Mouse (Mus musculus): Measurements from ENCODE around the gene Bap1.

Bap1 gene

DNA sequence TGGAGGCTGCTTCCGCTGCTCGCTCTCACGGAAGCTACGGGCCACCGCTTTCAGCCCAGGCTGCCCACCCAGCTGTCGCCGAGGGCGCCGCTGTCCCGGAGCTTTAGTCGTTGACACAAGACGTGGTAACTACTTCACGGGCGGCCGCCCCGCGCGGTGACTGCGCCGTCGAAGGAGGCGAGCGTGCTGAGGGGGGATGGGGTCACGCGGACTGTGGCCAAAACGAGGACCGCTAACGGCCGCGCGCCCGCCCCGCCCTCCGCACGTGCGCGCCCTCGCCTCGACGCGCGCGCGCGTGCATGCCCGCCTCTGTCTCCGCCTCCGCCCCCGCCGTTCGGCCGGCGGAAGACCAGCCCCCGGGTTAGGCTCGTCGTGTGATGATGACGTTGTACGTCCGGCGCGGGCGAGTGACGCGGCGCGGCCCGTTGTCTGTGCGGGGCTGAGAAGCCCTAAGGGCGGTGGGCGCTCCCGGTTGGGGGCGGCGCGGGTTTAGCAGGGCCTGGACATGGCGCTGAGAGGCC is at the start of gene Bap1, which contains the start of gene Phf7:
Gene Bap1 (plus strand): TSS at position 367 of the 521 bp plus-strand sequence.
Gene Phf7 (minus strand): TSS at position 234 of the 521 bp plus-strand sequence.
- DNase-seq: peak; percentile 95

DNA sequence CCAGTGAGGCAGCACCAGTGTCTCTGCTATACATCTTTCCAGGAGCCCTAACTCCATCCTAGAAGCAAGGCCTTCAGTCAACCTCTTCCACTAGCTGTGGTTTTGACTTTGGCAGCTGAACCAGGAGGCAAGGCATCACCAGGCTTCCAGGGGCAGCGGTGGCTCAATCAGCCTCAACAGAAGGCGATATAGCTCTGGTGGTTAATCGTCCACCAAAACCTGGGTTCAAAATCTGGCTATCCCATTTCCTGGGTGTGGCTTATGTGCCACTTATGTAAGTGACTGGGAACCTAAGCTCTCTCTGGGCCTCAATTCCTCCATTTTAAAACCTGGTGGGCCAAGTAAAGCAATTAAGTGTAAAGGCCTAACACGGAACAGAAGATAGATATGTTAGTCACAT is 46.4 kb upstream of the Bap1 start:
- DNase-seq: no peak

DNA sequence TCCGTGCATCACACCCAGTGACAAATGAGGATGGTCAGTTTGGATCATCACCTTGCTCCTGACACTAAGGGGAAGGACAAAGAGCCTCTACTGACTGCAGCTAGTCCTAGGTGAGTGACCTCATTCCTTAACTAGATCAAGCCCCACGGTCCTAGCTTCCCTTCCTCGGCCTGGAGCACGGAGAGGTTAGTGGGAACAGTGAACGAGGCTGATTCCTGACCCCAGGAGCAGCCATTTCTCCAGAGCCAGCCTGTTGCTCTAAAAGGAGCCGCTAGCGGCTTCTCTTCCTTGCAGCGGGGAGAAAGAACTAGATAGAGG is 46.0 kb upstream of the Bap1 start:
- DNase-seq: no peak

DNA sequence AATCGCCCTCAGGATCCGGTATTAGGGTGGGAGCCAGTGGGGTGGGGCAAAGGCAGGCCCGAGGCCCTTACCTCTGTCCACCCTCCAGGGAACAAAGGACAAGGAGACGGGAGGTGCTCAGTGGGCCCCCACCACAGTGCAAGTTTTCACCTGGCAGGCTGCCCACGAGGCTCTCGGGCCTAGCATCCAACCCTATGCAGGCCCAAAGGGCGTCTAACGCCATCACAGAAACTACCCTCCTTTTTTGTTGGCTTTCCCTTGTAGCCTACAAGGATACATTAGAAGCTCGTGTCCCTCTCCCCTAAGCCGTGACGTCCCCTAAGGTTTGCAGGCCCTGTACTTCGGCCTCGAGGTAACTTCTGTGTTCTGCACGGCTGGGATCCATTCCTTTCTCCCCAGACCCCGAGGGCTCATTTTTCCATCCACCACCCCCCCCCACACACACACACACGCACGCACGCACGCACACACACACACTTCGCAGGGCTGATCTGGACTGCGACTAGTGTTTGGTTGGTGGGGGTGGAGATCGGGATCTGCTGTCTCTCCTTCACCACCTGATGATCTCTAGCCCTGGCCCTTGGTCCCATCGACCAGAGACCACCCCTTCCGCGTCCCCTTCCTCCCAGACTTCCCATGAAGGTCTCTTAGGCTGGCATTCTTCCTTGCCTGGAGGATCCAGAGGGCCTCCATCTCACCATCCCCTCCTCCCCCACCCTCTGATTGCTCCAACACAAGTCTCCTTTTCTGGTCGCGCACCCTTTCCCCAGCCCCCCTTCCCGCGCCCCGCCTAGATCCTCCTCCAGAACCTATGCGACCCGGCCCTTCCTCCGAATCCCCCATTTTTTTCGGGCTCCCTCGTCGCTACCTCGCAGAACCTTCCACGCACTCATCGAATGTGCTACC is 45.4 kb upstream of the Bap1 start:
- peak; percentile 73 for DNase-seq

- DNase-seq: peak; percentile 96
These were observed 44.7 kb upstream of the Bap1 start for GRCm38 (mm10) chr14:31206472-31206981.

- no peak for DNase-seq
These were observed 44.0 kb upstream of the Bap1 start for GRCm38 (mm10) chr14:31207070-31207830.

DNA sequence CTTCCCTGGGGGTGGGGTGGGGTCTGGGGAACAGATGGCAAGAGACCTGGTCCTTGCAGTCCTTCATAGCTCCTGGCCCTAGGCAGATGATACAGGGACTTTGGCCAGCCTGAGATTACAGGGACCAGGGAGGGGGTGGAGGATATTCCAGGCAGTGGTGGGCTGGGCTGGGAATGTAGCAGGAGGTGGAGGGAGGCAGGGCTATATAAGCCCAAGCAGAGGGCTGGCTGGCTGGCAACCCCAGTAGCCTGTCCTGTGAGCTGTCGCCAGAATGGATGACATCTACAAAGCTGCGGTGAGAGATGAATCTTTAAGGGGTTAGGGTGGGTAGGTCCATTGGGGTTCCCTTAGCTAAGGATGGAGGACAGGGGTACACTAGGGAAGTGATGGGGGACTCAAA is 43.2 kb upstream of the Bap1 start, which contains the start of gene Tnnc1:
Gene Tnnc1 (plus strand): TSS at position 229 of the 400 bp plus-strand sequence.
- no peak for DNase-seq

GRCm38 (mm10) chr14:31209133-31209557 is 42.1 kb upstream of the Bap1 start:
- no peak for DNase-seq

DNA sequence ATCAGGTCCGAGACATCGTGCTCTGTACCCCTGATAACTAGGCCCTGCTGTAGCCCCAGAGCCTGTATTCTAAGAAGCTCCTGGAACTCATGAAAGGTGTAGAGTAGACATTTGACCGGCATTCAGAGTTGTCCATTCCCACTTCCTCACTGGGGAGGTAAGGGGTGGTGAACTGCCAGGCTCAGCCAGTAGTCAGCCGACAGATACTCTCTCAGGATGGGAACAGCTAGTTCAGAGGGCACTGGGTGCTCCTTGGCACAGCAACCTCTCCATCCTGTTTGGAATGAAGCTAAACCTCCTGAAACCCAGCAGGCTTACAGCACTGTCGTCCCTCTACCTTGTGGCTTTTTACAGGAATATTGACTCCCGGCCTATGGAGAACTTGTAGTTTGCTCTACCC is 39.4 kb upstream of the Bap1 start:
- no peak for DNase-seq

DNA sequence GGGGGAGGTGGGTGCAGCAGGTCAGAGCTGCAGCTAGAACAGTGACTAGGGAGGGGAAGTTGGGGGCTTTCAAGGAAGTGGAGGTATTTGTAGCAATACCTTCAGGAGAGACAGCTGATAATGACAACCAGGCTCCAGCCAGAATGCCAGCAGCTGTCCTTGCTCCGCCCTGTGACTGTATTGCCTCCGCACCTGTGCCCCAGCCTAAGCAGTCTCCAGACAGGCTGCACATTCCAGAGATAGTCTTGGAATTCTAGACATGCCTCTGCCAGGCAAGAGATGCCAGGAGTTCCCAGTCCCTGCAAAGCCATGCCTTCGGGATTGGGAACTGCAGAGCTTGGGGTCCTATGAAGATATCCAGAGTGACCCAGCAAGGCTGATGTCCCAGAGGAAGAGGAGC is 38.8 kb upstream of the Bap1 start:
- no peak for DNase-seq

DNA sequence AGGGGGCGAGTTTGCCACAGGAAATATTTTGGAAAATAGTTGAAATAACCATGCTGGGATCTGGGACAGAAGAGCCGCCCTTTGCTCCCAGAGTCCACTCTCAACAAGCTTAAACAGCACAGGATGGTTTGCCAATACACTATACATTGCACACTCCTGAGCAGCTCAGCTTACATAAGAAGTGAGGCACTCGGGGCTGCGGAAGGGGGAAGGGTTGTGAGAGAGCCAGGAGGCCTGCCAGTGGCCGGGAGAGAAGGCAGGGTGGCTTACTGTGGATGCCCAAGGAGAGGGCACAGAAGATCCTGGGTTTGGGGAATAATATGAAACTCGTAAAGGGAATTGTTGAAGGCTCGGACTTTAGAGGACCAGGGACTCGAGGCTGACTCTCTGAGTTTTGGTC is 37.4 kb upstream of the Bap1 start:
- no peak for DNase-seq

- no peak for DNase-seq
These were observed 36.6 kb upstream of the Bap1 start for GRCm38 (mm10) chr14:31214684-31215083.

GRCm38 (mm10) chr14:31215157-31216002 is 35.9 kb upstream of the Bap1 start:
- DNase-seq: peak; percentile 75

- DNase-seq: no peak
These were observed 34.4 kb upstream of the Bap1 start, which contains the start of gene Nisch for GRCm38 (mm10) chr14:31216846-31217245. Nisch (minus strand) TSS chr14:31216946.

- DNase-seq: peak; percentile 77
These were observed 33.6 kb upstream of the Bap1 start, which contains the start of gene Sema3g for GRCm38 (mm10) chr14:31217666-31218065. Sema3g (plus strand) TSS chr14:31217860.

DNA sequence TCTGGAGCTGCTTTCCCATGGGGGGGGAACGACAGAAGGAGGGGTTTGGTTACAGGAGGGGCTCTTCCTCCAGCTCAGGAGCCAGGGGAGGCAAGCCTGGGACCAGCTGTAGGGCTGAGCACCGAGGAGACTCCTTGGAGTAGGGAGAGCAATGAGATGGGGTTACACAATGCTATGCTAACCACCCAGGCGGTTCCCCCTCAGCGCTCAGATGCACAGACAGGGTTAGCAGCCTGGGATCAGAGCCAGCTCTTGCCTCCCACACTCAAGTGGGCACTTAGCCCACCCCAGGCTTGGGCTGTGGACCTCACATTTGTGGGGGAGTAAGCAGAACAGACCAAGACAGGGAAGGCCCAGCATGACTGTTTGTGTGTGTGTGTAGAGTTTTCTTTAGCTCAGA is 24.3 kb upstream of the Bap1 start:
- no peak for DNase-seq

- DNase-seq: peak; percentile 34
These were observed 23.0 kb upstream of the Bap1 start for GRCm38 (mm10) chr14:31228234-31228633.

GRCm38 (mm10) chr14:31230442-31230841 is 20.8 kb upstream of the Bap1 start:
- DNase-seq: no peak

DNA sequence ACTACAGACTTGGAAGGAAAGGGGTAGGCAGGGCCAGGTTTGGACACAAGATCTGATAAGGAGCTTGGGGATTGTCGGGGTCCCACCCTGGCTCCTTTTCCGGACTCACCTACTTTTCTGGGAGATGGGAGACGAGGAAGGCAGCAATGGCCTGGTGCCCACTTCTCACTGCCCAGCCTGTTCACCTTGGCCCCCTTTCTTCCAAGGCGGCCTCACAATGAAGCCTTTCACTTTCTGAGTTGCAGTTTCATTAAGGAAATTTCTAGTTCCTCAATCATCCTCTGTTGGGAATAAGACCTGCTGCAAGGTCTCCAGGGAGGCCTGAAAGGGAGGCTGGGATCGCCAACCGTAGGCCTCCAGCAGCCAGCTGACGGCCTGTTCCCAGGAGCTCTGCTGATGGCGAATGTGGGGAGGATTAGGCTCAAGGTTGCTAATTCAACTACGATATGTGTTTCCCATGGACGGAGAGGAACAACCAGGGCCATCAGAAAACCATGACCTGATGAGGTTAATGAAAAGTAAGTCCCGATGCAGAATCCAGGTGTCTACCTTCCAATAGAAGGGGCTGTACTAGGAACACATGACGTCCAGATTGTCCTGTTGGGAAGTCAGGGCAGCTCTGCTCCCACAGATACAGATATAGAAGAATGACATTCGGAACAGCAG is 18.7 kb upstream of the Bap1 start:
- no peak for DNase-seq

GRCm38 (mm10) chr14:31233070-31233995 is 17.9 kb upstream of the Bap1 start:
- DNase-seq: peak; percentile 47
